Mouse (Mus musculus) C2C12 (cell line): Measurements from ENCODE around the gene Cd300c2.
"Not testable (repeated sequence)": the region's sequence is repeated elsewhere in the genome, so short reads cannot be mapped to it uniquely, and the experiment has no call there.

ENCODE experiments used
- CTCF ChIP-seq: IDR thresholded peaks from one replicate; pipeline ENCODE4 v1.5.1; 2011; ENCODE audit not compliant: control insufficient read depth, insufficient read depth, insufficient read length
- MAX ChIP-seq: IDR thresholded peaks from one replicate; pipeline ENCODE4 v1.6.1; 2011; ENCODE audit warnings: mild to moderate bottlenecking, control low read depth
- MYOG ChIP-seq: IDR thresholded peaks from one replicate; pipeline ENCODE4 v1.6.1; 2011; ENCODE audit not compliant: control insufficient read depth, insufficient read length; ENCODE audit errors: extremely low read depth

- not testable (repeated sequence) for TF ChIP-seq MYOG, MAX, CTCF
Observed at GRCm38 (mm10) chr11:115037669-115038068, 36.0 kb upstream of the Cd300c2 start, which contains the start of gene Cd300ld5.
